Mouse (Mus musculus): ENCODE measurements around the gene Lancl1.
A peak's percentile ranks its signal among the peaks of the same experiment; 100 is the strongest.

Lancl1 gene

GRCm38 (mm10) chr1:67017101-67017870 lies 21.4 kb downstream of the Lancl1 start:
- no peak for DNase-seq (ENCODE audit: low read depth, low spot score)

- no peak for DNase-seq (ENCODE audit: low read depth, low spot score)
Measured at GRCm38 (mm10) chr1:67014205-67014604, 24.5 kb downstream of the Lancl1 start.

GRCm38 (mm10) chr1:67010520-67010919 lies 28.2 kb downstream of the Lancl1 start:
- DNase-seq (ENCODE audit: low read depth, low spot score): no peak

GRCm38 (mm10) chr1:67003699-67004098 lies 35.0 kb downstream of the Lancl1 start:
- DNase-seq (ENCODE audit: low read depth, low spot score): no peak

- peak; percentile 45 for DNase-seq (ENCODE audit: low read depth, low spot score)
Measured at GRCm38 (mm10) chr1:67002226-67002625, 36.4 kb downstream of the Lancl1 start.

- DNase-seq (ENCODE audit: low read depth, low spot score): no peak
Measured at GRCm38 (mm10) chr1:67001367-67001766, 37.3 kb downstream of the Lancl1 start.

GRCm38 (mm10) chr1:67000484-67000883 lies 38.2 kb downstream of the Lancl1 start:
- no peak for DNase-seq (ENCODE audit: low read depth, low spot score)

- no peak for DNase-seq (ENCODE audit: low read depth, low spot score)
Measured at GRCm38 (mm10) chr1:66998601-66999000, 40.1 kb downstream of the Lancl1 start.

GRCm38 (mm10) chr1:66998188-66998587 lies 40.5 kb downstream of the Lancl1 start:
- DNase-seq (ENCODE audit: low read depth, low spot score): no peak

GRCm38 (mm10) chr1:66996819-66997218 lies 41.9 kb downstream of the Lancl1 start:
- DNase-seq (ENCODE audit: low read depth, low spot score): no peak

- peak; percentile 47 for DNase-seq (ENCODE audit: low read depth, low spot score)
Measured at GRCm38 (mm10) chr1:66992764-66993163, 45.9 kb downstream of the Lancl1 start.

- DNase-seq (ENCODE audit: low read depth, low spot score): peak; percentile 14
Measured at GRCm38 (mm10) chr1:66987558-66988190, 51.0 kb downstream of the Lancl1 start.

GRCm38 (mm10) chr1:66985906-66986305 lies 52.8 kb downstream of the Lancl1 start:
- no peak for DNase-seq (ENCODE audit: low read depth, low spot score)

GRCm38 (mm10) chr1:66985129-66985698 lies 53.5 kb downstream of the Lancl1 start:
- DNase-seq (ENCODE audit: low read depth, low spot score): no peak

GRCm38 (mm10) chr1:66980129-66980528 lies 58.5 kb downstream of the Lancl1 start:
- DNase-seq (ENCODE audit: low read depth, low spot score): no peak

GRCm38 (mm10) chr1:66975456-66975855 lies 63.2 kb downstream of the Lancl1 start:
- DNase-seq (ENCODE audit: low read depth, low spot score): no peak

- DNase-seq (ENCODE audit: low read depth, low spot score): no peak
Measured at GRCm38 (mm10) chr1:66964857-66965256, 73.8 kb downstream of the Lancl1 start.

- peak; percentile 96 for DNase-seq (ENCODE audit: low read depth, low spot score)
Measured at GRCm38 (mm10) chr1:66960536-66961243, 78.0 kb downstream of the Lancl1 start.

- DNase-seq (ENCODE audit: low read depth, low spot score): no peak
Measured at GRCm38 (mm10) chr1:66957361-66957760, 81.3 kb downstream of the Lancl1 start.

GRCm38 (mm10) chr1:66951086-66951485 lies 87.6 kb downstream of the Lancl1 start:
- DNase-seq (ENCODE audit: low read depth, low spot score): no peak
